Mouse (Mus musculus): ENCODE measurements around the gene Ephx3.
A peak's percentile ranks its signal among the peaks of the same experiment; 100 is the strongest.

Gene Ephx3

DNA sequence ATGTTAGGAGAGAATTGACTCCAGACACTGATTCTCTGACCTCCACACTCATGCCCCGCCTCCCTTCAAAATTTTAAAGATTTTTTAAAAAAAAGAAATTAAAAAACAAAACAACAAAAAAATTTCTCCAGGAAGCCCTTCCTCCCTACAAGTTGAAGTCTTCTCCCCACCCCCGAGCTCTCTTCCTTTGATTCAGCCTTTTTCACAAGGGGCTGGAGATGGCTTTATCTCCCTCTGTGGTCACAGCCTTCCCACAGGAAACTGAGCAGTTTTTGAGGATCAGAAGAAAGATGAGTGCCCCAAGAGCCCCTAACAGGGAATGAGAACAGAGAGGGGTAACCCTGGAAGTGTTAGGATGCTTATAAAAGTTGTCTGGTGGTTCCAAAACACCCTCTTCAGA is 16.9 kb downstream of the Ephx3 start:
- DNase-seq: peak; percentile 32

DNA sequence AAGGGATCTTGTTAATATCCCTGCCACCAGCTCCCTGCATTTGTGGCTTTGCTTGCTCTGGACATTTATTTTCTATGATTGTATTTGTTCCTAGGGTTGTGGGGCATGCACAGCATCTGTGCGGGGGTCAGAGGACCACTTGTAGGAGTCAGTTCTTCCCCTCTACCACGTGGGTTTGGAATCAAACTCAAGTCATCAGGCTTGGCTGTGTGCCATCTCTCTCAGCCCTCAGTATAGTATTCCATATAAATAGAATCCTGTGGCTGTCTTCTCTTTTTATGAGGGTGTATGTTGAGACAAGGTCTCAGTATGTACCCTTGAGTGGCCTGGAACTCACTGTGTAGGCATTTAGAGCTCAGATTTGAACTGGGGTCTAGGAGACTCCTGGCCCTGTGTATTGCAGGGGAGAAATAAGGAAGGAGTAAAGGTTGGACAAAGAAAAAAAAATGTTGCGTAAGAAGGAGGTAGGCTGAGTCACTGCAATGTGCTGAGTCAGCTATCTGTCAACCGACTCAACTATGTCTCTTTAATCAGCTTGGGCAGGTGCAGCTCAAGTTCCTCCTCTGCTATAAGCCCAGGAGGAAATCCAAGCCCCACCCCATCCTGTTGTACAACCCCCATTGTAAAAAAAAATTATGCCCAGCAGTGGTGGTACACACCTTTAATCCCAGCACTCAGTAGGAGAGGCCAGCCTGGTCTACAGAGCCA is 19.7 kb downstream of the Ephx3 start:
- DNase-seq: no peak

- DNase-seq: peak; percentile 75
Observed at GRCm38 (mm10) chr17:32166687-32167086, 22.7 kb downstream of the Ephx3 start, which contains the start of gene Notch3. Notch3 (minus strand) TSS chr17:32166852.

DNA sequence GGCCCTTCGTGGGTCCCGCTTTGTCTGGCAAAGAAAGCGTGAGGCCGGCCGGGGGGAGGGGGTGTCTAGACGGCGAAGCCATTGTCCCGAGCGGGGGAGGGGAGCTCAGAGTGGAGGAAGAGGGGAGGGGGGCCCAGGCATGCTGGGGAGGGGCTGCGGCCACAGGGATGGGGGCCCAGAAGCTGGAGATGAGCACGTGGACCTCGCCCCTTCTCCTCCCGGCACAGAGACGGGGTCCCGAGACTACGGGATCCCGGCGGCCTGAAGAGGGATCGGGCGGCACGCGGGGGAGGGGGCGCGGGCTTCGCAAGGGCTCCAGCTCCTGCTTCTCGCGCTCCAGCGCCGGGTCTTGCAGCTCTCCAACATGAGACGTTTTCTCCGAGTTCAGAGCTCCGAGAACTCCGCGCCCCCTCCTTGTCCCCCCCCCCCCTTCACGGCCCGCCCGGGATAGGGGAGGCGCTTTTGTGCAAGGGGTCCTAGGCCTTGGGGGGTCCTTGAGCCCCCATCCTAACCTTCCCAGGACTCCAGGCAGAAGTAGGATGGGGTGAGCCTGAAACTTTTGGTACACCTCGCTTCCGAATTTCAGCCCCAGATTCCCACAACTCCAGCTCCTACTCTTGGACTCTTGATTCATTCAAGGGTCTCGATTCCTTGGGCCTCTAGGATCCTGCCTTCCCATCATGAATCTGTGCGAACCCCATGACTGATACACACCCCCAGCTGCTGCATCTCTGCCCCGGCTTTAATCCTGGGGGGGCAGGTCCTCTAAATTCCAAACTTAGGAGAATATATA is 23.4 kb downstream of the Ephx3 start:
- peak; percentile 77 for DNase-seq

- peak; percentile 47 for DNase-seq
Observed at GRCm38 (mm10) chr17:32165266-32165802, 24.0 kb downstream of the Ephx3 start.

DNA sequence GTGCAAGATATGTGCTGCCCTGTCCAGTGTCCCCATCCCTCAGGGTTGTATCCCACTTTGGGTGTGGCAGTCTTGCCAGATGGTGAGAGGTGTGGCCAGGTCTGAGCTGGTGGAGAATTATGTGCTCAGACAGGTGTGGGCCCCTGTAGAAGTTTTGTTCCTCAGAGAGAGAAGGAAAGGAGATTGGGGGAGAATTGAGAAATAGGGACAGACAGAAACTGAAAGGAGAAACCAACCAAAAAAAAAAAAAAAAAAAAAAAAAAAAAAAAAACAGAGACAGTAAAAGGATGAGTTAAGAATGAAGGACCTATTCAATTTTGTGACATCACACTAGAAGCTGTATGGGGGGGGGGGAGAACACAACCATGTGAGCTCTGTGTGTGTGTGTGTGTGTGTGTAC is 24.6 kb downstream of the Ephx3 start:
- DNase-seq: no peak

DNA sequence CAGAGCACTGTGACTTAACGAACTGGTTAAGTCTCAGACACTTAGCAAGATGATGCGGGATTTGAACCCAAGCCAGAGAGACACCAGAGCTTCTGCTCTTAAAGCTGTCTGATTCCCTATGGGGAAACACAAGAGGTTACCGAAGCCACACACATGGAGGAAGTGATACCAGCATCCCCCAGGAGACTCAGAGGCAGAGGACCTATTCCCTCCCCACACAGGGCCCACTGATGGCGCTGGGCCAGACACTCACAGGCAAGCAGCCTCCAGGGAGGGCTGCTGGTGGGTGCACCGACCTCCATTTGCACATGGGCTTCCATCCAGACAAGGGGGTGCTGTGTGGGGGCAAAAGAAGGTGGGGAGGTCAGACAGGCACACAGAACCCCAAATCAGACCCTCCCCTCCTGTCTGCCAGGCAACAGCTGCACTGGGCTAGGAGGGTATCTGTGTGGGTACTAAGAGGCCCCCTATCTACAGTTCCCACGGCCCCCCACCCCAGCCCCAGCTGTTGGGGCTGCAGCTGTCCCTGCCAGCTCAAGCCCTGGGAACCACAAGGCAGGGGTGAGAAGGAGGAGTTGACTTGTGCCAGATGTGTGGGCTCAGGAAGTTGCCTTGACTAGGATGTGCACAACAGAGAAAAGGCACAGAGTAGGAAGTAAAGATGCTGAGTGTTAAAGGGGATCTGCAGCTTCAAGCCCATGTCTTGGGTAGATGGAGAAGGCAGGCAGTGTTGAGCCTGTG is 25.3 kb downstream of the Ephx3 start:
- DNase-seq: peak; percentile 49

- DNase-seq: peak; percentile 84
Observed at GRCm38 (mm10) chr17:32162112-32162850, 27.1 kb downstream of the Ephx3 start.

DNA sequence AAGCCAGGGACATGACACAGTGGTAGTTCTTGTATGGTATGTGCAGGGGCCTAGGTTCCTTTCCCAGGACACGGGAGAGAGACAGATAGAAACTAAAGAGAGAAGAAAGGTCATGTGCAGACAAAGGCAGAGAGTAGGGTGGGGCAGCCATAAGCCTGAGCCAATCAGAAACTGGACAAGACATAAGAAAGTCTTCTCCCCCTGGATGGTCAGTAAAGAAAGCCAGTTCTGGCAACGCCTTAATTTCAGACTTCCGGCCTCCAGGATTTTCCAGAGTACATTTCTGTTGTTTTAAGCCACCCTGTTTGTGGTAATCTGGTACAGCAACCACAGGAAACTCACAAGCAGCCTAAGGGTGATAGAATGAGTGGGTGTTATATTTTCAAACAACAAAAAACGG is 28.5 kb downstream of the Ephx3 start:
- no peak for DNase-seq

DNA sequence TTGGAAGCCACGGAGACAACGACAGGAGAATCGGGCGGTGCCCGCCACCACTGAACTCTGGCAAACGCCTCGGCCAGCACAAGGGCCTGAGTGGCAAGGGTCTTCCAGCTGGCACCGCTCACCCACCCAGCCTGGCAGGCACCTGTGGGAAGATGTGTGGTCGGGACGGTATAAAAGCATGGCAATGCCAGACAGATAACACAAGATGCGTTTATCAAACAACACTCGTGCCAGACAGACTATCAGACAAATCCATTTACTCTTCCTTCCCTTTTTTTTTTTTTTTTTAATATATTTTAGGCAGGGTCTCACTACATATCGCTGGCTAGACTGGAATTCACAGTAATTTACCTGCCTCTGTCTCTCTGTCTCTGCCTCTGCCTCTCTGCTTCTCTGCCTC is 30.5 kb downstream of the Ephx3 start:
- no peak for DNase-seq

DNA sequence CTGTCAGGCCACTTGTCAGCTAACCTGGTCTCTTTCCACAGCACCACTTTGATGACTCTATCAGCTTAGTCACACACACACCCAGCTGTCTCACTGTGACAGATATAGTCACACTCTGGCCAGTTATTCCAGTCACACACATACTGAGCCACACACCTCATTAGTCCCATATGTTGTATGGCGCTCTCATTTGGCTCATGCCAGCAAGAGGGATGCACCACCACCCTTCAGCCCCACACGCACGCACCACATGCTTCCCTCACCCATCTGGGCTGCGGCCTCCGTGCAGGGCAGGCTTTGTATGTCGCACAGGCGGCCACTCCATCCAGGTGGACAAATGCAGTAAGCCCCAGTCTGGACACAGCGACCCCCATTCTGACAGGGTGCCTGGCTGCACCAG is 42.6 kb downstream of the Ephx3 start:
- DNase-seq: no peak

DNA sequence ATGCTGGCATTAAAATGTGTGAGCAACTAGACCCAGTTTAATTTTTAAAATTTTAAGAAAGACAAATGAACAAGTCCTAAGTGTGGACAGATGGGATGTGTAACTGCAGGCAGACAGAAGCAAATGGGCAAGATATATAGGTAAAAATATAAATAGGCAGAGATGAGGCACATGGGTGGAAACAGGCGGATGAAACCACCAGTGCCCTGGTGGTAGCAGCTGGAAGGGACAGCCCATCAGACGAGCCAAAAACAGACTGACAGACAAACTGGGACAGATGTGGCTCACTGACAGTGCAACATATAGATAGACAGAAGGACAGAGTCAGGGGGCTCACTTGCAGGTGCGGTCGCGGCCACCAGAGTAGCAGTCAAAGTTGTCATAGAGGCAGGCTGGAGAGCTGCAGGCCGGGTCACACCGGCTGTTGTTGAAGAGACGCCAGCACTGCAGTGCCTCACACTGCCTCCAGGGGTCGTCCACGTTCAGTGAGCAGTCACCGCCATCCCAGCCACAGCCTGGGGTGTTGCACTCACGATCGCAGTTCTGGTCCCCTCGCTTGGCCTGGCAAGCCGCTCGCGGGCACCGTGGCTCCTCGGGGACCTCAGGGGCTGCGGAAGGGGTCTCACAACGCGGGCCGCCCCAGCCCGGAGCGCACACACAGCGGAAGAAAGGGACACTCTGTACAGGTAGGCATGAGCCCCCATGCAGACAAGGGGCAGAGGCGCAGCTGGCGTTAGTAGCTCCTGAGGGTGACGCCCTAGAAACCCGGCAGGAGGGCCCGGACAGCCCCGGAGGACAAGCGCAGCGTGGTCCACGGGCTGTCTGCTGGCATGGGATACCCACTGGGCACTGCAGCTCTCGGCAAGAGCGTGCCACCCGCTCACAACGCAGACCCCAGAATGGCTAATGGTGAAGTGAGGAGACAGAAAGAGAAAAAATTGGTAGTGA is 46.2 kb downstream of the Ephx3 start:
- peak; percentile 91 for DNase-seq

- DNase-seq: no peak
Observed at GRCm38 (mm10) chr17:32142234-32142633, 47.1 kb downstream of the Ephx3 start.

All from lung, postnatal 10 days (tissue).